Mouse (Mus musculus) C2C12 (cell line): ENCODE results near the gene Sh3bp1.

ENCODE experiments used
- CTCF ChIP-seq: IDR thresholded peaks from one replicate; pipeline ENCODE4 v1.5.1; 2011; ENCODE audit not compliant: control insufficient read depth, insufficient read depth, insufficient read length
- USF1 ChIP-seq: IDR thresholded peaks from one replicate; pipeline ENCODE4 v1.6.1; 2011; ENCODE audit warnings: low read depth, mild to moderate bottlenecking, control low read depth, moderate library complexity

DNA sequence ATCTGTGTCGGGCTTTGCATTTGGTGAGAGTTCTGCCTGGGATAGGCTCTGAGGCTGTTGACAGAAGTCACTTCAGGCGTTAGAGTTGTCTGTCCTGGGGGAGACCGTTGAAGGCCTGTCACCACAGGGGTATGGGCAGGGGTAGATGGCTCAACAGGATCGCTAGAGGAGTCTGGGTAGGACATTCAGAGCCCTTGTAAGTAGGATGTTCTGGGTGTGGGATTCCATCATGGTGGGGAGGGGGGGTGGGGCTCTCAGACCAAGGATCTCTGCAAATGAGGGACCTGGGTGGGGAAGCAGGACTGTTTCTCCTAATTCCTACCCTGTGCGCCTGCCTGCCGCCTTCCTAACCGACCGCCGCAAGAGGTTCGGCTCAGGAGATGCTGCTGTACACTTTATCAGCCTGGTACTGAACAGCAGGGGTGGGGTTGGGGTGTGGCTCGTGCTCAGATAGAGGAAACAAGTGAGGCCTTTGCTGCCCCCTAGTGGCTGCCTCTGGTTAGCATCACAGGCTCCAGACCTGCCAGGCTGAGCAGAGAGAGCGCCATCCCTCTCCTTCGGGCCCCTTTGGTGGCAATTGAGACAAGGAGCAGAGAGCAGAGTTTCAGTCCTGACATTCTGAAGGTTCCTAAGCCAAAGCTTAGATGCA, 47.9 kb upstream of the Sh3bp1 start:
- TF ChIP-seq CTCF (peak; percentile 68), USF1 (no peak)
